Mouse (Mus musculus) thymus, adult 2 months (tissue): ENCODE data around the gene Slain2. TPM values are rescaled to one million over a fixed set of nuclear protein-coding genes. Genes with fewer than 3 reads are reported as not detected.

Experiments
- DNase-seq: peaks from one replicate; pipeline ENCODE4 v3.0.0; 2021
- H3K27ac ChIP-seq: fragments of 200-500 bp; 2 replicates; pipeline ENCODE4 v1.5.1; 2012; ENCODE audit warnings: low read length, control low read depth; ENCODE audit not compliant: control insufficient read depth, insufficient read depth
- H3K27me3 ChIP-seq: fragments of 200-500 bp; 2 replicates; pipeline ENCODE4 v1.6.1; 2012; ENCODE audit warnings: mild to moderate bottlenecking, low read length, moderate library complexity, mixed read lengths; ENCODE audit not compliant: control insufficient read depth, insufficient read depth
- H3K36me3 ChIP-seq: fragments of 200-500 bp; 2 replicates; pipeline ENCODE4 v1.6.1; 2012; ENCODE audit warnings: mild to moderate bottlenecking, low read length, moderate library complexity; ENCODE audit not compliant: control insufficient read depth, insufficient read depth
- H3K4me1 ChIP-seq: fragments of 200-500 bp; replicated peaks from 2 replicates; pipeline ENCODE4 v1.6.1; 2012; ENCODE audit warnings: low read length; ENCODE audit not compliant: control insufficient read depth, insufficient read depth
- H3K4me3 ChIP-seq: fragments of 200-500 bp; 2 replicates; pipeline ENCODE4 v1.5.1; 2012; ENCODE audit warnings: mild to moderate bottlenecking, low read length, control low read depth, moderate library complexity; ENCODE audit not compliant: control insufficient read depth, insufficient read depth
- CTCF ChIP-seq: fragments of 200-500 bp; IDR thresholded peaks from 2 replicates; pipeline ENCODE4 v1.5.1; 2012; ENCODE audit warnings: mild to moderate bottlenecking, control low read depth, low read length, moderate library complexity, borderline replicate concordance; ENCODE audit not compliant: control insufficient read depth, poor library complexity, insufficient read depth; ENCODE audit errors: extremely low read depth
- POLR2A ChIP-seq: fragments of 200-500 bp; IDR thresholded peaks from 2 replicates; pipeline ENCODE4 v1.6.1; 2012; ENCODE audit warnings: mild to moderate bottlenecking, low read length, control low read depth, moderate library complexity; ENCODE audit not compliant: control insufficient read depth, poor library complexity, insufficient read depth; ENCODE audit errors: extremely low read depth
- WGBS: fragments of 180-500 bp; shearing (Covaris S2); methylation state at CpG from one replicate; pipeline ENCODE4 v1.1.7; 2018; 5-methylcytosine and 5-hydroxymethylcytosine counted together
- polyA plus RNA-seq: library from polyadenylated mRNA; depleted of rRNA; stranded (reverse); fragments of >200 nt; gene quantifications from 2 replicates; pipeline ENCODE4 v1.2.3, GENCODE M21; 2012; rRNA removed

Slain2 gene
- polyA plus RNA-seq, 1 experiment, result 24.2 TPM

DNA sequence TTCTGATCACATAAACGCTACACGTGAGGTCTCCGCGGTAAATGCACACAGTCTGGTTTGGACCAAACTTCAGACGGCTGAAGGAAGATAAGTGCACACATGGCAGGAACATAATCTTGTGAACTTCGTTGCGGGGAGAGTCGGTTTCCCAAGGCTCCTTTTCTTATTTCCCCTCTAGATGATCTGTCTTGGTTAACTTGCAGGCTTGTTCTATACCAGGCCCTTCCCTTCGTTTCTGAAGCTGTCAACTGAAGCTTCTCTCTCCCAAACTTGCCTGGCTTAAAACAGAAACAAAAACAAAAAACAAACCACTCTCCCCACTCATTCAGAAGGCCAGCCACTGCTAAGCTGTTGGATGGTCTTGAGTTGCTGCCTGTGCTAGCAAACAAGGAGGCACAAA, 100.6 kb downstream of the Slain2 start:
- no peak overlapping the region for H3K4me3 ChIP-seq
- TF ChIP-seq POLR2A (no peak), CTCF (no peak)
- no peak overlapping the region for H3K27ac ChIP-seq
- 58% methylated on average over 9 of the region's 9 CpGs for WGBS
- H3K4me1 ChIP-seq, result peaks cover 4% of the 10 kb centered on the region; the same call in 1 of the 2 replicates
- H3K27me3 ChIP-seq, result peaks cover 4% of the 10 kb centered on the region; the same call in 1 of the 2 replicates
- DNase-seq, result no peak
- no peaks in the 10 kb centered on the region for H3K36me3 ChIP-seq

DNA sequence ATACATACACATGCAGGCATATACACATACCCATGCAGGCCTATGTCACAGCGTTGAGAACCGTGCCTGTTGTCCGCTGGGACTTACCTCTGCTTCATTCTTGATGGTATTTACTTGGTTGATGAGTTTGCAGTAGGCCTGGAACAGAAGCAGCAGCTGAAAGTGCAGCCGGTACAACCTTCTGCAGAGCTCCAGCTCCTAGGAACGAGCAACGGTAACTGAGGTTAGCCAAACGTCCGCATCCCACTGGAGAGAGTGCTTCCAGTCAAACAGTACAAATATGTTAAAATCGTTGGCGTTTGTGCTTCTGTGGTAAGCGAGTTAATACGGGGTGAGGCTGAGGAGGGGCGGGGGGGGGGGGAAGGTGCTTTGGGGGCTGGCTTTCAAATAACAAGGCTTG, 109.7 kb downstream of the Slain2 start:
- 97% methylated on average over 13 of the region's 13 CpGs for WGBS
- Histone ChIP-seq H3K4me1 (no peaks in the 10 kb centered on the region), H3K27me3 (no peaks in the 10 kb centered on the region), H3K27ac (no peak overlapping the region), H3K36me3 (peaks cover 56% of the 10 kb centered on the region), H3K4me3 (no peak overlapping the region)
- TF ChIP-seq POLR2A (no peak), CTCF (no peak)
- DNase-seq, result no peak

Other genes starting within 250 kb of the Slain2 start
- gene Txk, start 161.5 kb upstream of the Slain2 start, polyA plus RNA-seq, result 20.0 and 22.8 TPM in 2 replicates
- gene Tec, start 45.8 kb upstream of the Slain2 start, polyA plus RNA-seq, result 12.4 and 18.3 TPM in 2 replicates
- gene Gm10135, start 60.4 kb downstream of the Slain2 start, polyA plus RNA-seq, result not detected in 2 replicates
- 0.71 and 0.94 TPM in 2 replicates for gene Slc10a4, start 92.6 kb downstream of the Slain2 start, polyA plus RNA-seq